Mouse (Mus musculus): ENCODE measurements around the gene App. TPM values are rescaled to one million over a fixed set of nuclear protein-coding genes. Genes with fewer than 3 reads are reported as not detected.
A peak's percentile ranks its signal among the peaks of the same experiment; 100 is the strongest.

App gene
- polyA plus RNA-seq, 1 experiment from 2014 or later, result 261 TPM

DNA sequence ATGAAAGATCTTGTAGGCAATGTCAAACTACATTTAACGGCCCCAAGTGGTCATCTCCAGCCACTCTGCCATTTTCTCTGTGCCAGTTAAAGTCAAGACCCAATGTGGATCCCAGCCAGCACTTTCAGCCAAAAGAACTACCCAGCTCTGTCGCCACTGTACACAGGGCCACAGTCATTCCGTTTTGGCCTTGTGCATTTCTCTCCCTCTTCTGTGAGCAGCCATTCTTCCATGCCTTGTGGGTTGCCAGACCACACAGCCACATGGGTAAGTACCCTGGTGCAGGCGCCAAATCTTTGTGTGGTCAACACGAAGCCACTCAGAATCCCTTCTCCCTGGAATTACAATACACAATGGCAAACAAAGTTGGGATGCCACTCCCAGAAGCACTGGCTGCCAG is 57.7 kb downstream of the App start:
- Histone ChIP-seq H3K9me3 (no peaks in the 10 kb centered on the region), H3K27ac (no peak overlapping the region), H3K9ac (no peak overlapping the region), H3K4me2 (no peak overlapping the region), H3K4me3 (no peak overlapping the region), H3K4me1 (peaks cover 2% of the 10 kb centered on the region), H3K36me3 (peaks cover 20% of the 10 kb centered on the region), H3K27me3 (no peaks in the 10 kb centered on the region)
- WGBS, result 66% methylated on average over 5 of the region's 5 CpGs
- ATAC-seq (ENCODE audit: borderline replicate concordance, extremely low read depth, low FRiP score, low TSS enrichment), result no peak

DNA sequence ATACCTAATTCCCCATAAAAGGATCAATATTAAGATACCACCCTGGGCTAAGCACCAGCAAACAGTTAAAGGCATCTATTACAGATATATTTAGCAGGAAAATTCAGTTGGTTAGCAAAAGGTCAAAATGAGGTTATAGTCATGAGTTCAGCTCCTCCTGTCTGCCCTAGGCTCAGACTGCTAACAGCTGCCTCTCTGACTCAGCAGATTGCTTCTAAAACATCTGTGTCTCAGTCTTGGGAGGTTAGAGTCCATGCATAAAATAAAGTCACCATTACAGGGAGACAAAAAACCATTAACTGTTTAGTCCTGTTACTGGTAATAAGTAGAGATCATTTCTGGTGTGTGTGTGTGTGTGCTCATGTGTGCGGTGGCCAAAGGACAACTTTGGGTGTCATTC is 58.8 kb downstream of the App start:
- no peak overlapping the region for H3K4me3 ChIP-seq
- WGBS, result 97% methylated on average over 1 of the region's 1 CpGs
- no peak for ATAC-seq (ENCODE audit: borderline replicate concordance, extremely low read depth, low FRiP score, low TSS enrichment)
- no peaks in the 10 kb centered on the region for H3K9me3 ChIP-seq
- H3K27me3 ChIP-seq, result no peaks in the 10 kb centered on the region
- peaks cover 19% of the 10 kb centered on the region for H3K36me3 ChIP-seq
- H3K4me2 ChIP-seq, result no peak overlapping the region
- H3K9ac ChIP-seq, result no peak overlapping the region
- no peak overlapping the region for H3K27ac ChIP-seq
- peaks cover 12% of the 10 kb centered on the region for H3K4me1 ChIP-seq

DNA sequence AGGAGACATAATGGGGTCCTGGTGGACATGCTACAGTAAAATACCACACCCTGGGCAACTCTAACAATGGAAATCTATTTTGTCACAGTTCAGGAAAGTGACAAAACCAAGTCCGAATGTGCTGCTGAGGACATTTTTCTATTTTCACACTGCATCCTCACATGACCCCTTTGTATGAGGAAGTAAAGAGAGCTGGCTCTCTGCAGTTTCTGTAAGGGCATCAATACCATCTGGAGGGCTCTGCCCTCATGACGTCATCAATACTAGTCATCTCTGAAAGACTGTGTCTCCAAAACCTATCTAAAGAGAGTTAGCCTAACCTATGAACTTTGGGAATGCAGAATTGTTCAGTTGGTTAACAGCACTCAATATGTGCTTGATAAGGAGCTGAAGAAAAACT is 59.6 kb downstream of the App start:
- Histone ChIP-seq H3K4me2 (no peak overlapping the region), H3K4me1 (peaks cover 12% of the 10 kb centered on the region), H3K27me3 (no peaks in the 10 kb centered on the region), H3K9ac (no peak overlapping the region), H3K36me3 (peaks cover 12% of the 10 kb centered on the region; the same call in 1 of the 2 replicates), H3K4me3 (no peak overlapping the region), H3K9me3 (no peaks in the 10 kb centered on the region), H3K27ac (no peak overlapping the region)
- 71% methylated on average over 2 of the region's 2 CpGs for whole genome bisulfite sequencing
- ATAC-seq (ENCODE audit: borderline replicate concordance, extremely low read depth, low FRiP score, low TSS enrichment), result no peak

GRCm38 (mm10) chr16:85112254-85112653 is 61.3 kb downstream of the App start:
- H3K36me3 ChIP-seq, result peaks cover 5% of the 10 kb centered on the region; the same call in 1 of the 2 replicates
- WGBS, result 61% methylated on average over 2 of the region's 2 CpGs
- no peak overlapping the region for H3K4me3 ChIP-seq
- H3K9me3 ChIP-seq, result no peaks in the 10 kb centered on the region
- H3K9ac ChIP-seq, result no peak overlapping the region
- no peaks in the 10 kb centered on the region for H3K27me3 ChIP-seq
- peaks cover 12% of the 10 kb centered on the region for H3K4me1 ChIP-seq
- ATAC-seq (ENCODE audit: borderline replicate concordance, extremely low read depth, low FRiP score, low TSS enrichment), result no peak
- H3K27ac ChIP-seq, result no peak overlapping the region
- H3K4me2 ChIP-seq, result no peak overlapping the region

- WGBS, result 39% methylated on average over 13 of the region's 13 CpGs
These were observed 63.1 kb downstream of the App start for GRCm38 (mm10) chr16:85110428-85110827.

GRCm38 (mm10) chr16:85108486-85108885 is 65.1 kb downstream of the App start:
- H3K9me3 ChIP-seq, result no peaks in the 10 kb centered on the region
- H3K4me2 ChIP-seq, result no peak overlapping the region
- peaks cover 12% of the 10 kb centered on the region for H3K4me1 ChIP-seq
- H3K27me3 ChIP-seq, result no peaks in the 10 kb centered on the region
- no peak for ATAC-seq (ENCODE audit: borderline replicate concordance, extremely low read depth, low FRiP score, low TSS enrichment)
- H3K9ac ChIP-seq, result no peak overlapping the region
- 87% methylated on average over 7 of the region's 7 CpGs for WGBS
- no peak overlapping the region for H3K4me3 ChIP-seq
- H3K36me3 ChIP-seq, result no peaks in the 10 kb centered on the region
- H3K27ac ChIP-seq, result no peak overlapping the region

More at GRCm38 (mm10) chr16:85110428-85110827, 63.1 kb downstream of the App start:
- no peak overlapping the region for H3K9ac ChIP-seq
- peaks cover 12% of the 10 kb centered on the region for H3K4me1 ChIP-seq
- H3K4me3 ChIP-seq, result no peak overlapping the region
- no peaks in the 10 kb centered on the region for H3K36me3 ChIP-seq
- 0 out of 2 replicates have a peak overlapping the region, but pooled peaks have one; percentile 10 for H3K27ac ChIP-seq
- no peak overlapping the region for H3K4me2 ChIP-seq
- no peaks in the 10 kb centered on the region for H3K9me3 ChIP-seq
- H3K27me3 ChIP-seq, result no peaks in the 10 kb centered on the region
- ATAC-seq (ENCODE audit: borderline replicate concordance, extremely low read depth, low FRiP score, low TSS enrichment), result peak; percentile 84; the same call in 1 of the 2 replicates

- ATAC-seq (ENCODE audit: borderline replicate concordance, extremely low read depth, low FRiP score, low TSS enrichment), result no peak
- peaks cover 4% of the 10 kb centered on the region; the same call in 1 of the 2 replicates for H3K36me3 ChIP-seq
- H3K27ac ChIP-seq, result no peak overlapping the region
- no peak overlapping the region for H3K4me2 ChIP-seq
- no peaks in the 10 kb centered on the region for H3K27me3 ChIP-seq
- H3K9me3 ChIP-seq, result no peaks in the 10 kb centered on the region
- 71% methylated on average over 9 of the region's 9 CpGs for WGBS
- no peak overlapping the region for H3K4me3 ChIP-seq
- H3K9ac ChIP-seq, result no peak overlapping the region
- H3K4me1 ChIP-seq, result peaks cover 12% of the 10 kb centered on the region
These were observed 66.8 kb downstream of the App start for GRCm38 (mm10) chr16:85106644-85107323.

GRCm38 (mm10) chr16:85105603-85106002 is 68.0 kb downstream of the App start:
- H3K27ac ChIP-seq, result no peak overlapping the region
- peaks cover 9% of the 10 kb centered on the region; the same call in 1 of the 2 replicates for H3K36me3 ChIP-seq
- H3K9ac ChIP-seq, result no peak overlapping the region
- H3K4me1 ChIP-seq, result peaks cover 8% of the 10 kb centered on the region
- H3K4me2 ChIP-seq, result no peak overlapping the region
- no peaks in the 10 kb centered on the region for H3K9me3 ChIP-seq
- no peak overlapping the region for H3K4me3 ChIP-seq
- no peaks in the 10 kb centered on the region for H3K27me3 ChIP-seq
- 70% methylated on average over 4 of the region's 4 CpGs for WGBS
- no peak for ATAC-seq (ENCODE audit: borderline replicate concordance, extremely low read depth, low FRiP score, low TSS enrichment)

DNA sequence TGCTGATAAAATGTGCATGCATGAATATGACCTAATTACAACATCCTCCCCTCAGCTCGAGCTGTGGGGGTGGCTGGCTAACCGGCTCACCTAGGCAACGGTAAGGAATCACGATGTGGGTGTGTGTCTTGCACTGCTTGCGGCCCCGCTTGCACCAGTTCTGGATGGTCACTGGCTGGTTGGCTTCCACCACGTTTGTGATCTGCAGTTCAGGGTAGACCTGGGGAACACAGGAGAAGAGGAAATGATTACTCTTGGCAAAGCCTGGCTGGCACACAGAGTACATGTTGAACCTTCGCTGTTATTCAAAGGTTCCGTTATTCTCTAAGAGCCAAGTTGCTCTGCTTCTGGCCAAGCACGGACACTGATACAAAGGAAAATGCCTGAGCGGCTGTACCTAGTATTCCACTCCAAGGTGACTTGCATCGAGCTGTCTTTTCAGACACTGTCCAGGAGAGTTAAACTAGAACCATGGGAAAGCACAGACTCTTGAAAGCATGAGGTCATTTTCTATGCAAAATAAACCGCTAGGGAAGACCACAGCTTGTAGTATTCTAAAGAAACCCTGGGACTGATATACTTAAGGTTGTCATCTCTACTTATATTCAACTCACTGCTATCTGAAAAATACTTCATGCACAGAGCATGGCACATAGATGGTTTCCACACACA is 70.3 kb downstream of the App start:
- no peak overlapping the region for H3K27ac ChIP-seq
- no peak overlapping the region for H3K9ac ChIP-seq
- WGBS, result 90% methylated on average over 13 of the region's 13 CpGs
- H3K4me3 ChIP-seq, result no peak overlapping the region
- no peak overlapping the region for H3K4me2 ChIP-seq
- no peaks in the 10 kb centered on the region for H3K9me3 ChIP-seq
- no peak for ATAC-seq (ENCODE audit: borderline replicate concordance, extremely low read depth, low FRiP score, low TSS enrichment)
- no peaks in the 10 kb centered on the region for H3K27me3 ChIP-seq
- no peaks in the 10 kb centered on the region for H3K4me1 ChIP-seq
- peaks cover 9% of the 10 kb centered on the region; the same call in 1 of the 2 replicates for H3K36me3 ChIP-seq

GRCm38 (mm10) chr16:85101544-85101943 is 72.0 kb downstream of the App start:
- Histone ChIP-seq H3K4me2 (no peak overlapping the region), H3K4me1 (no peaks in the 10 kb centered on the region)
- 74% methylated on average over 3 of the region's 3 CpGs for WGBS

GRCm38 (mm10) chr16:85100806-85101205 is 72.8 kb downstream of the App start:
- Histone ChIP-seq H3K27ac (no peak overlapping the region), H3K4me2 (no peak overlapping the region), H3K9ac (no peak overlapping the region), H3K4me3 (no peak overlapping the region), H3K36me3 (peaks cover 9% of the 10 kb centered on the region; the same call in 1 of the 2 replicates), H3K9me3 (no peaks in the 10 kb centered on the region), H3K4me1 (no peaks in the 10 kb centered on the region), H3K27me3 (no peaks in the 10 kb centered on the region)
- ATAC-seq (ENCODE audit: borderline replicate concordance, extremely low read depth, low FRiP score, low TSS enrichment), result no peak
- 13% methylated on average over 3 of the region's 3 CpGs for WGBS

More at GRCm38 (mm10) chr16:85101544-85101943, 72.0 kb downstream of the App start:
- no peak overlapping the region for H3K27ac ChIP-seq
- H3K4me3 ChIP-seq, result no peak overlapping the region
- ATAC-seq (ENCODE audit: borderline replicate concordance, extremely low read depth, low FRiP score, low TSS enrichment), result no peak
- no peaks in the 10 kb centered on the region for H3K27me3 ChIP-seq
- no peak overlapping the region for H3K9ac ChIP-seq
- H3K36me3 ChIP-seq, result peaks cover 9% of the 10 kb centered on the region; the same call in 1 of the 2 replicates
- no peaks in the 10 kb centered on the region for H3K9me3 ChIP-seq

GRCm38 (mm10) chr16:85099487-85099886 is 74.1 kb downstream of the App start:
- H3K4me3 ChIP-seq, result no peak overlapping the region
- H3K4me2 ChIP-seq, result no peak overlapping the region
- peaks cover 5% of the 10 kb centered on the region; the same call in 1 of the 2 replicates for H3K4me1 ChIP-seq
- no peak overlapping the region for H3K27ac ChIP-seq
- no peak overlapping the region for H3K9ac ChIP-seq
- H3K36me3 ChIP-seq, result peaks cover 9% of the 10 kb centered on the region; the same call in 1 of the 2 replicates
- 47% methylated on average over 7 of the region's 7 CpGs for WGBS
- H3K27me3 ChIP-seq, result no peaks in the 10 kb centered on the region
- H3K9me3 ChIP-seq, result no peaks in the 10 kb centered on the region
- ATAC-seq (ENCODE audit: borderline replicate concordance, extremely low read depth, low FRiP score, low TSS enrichment), result no peak

Data from lung, embryonic 15.5 days (tissue).